Mouse (Mus musculus) midbrain, embryonic 10.5 days (tissue): Measurements from ENCODE around the gene Gm28308. TPM values are rescaled to one million over a fixed set of nuclear protein-coding genes. Genes with fewer than 3 reads are reported as not detected.

Experiments
- DNase-seq: peaks from one replicate; pipeline ENCODE4 v3.0.0-alpha.2; 2017; ENCODE audit warnings: low spot score
- H3K27ac ChIP-seq: fragments of 300-500 bp; sonication (generic); replicated peaks from 2 replicates; pipeline ENCODE4 v1.5.1; 2016; ENCODE audit warnings: mild to moderate bottlenecking
- H3K27me3 ChIP-seq: fragments of 300-500 bp; sonication (generic); 2 replicates; pipeline ENCODE4 v1.6.1; 2016; ENCODE audit warnings: low read depth, mild to moderate bottlenecking; ENCODE audit not compliant: poor library complexity, severe bottlenecking
- H3K36me3 ChIP-seq: fragments of 300-500 bp; sonication (generic); 2 replicates; pipeline ENCODE4 v1.6.1; 2016; ENCODE audit warnings: mild to moderate bottlenecking, moderate library complexity
- H3K4me1 ChIP-seq: fragments of 300-500 bp; sonication (generic); 2 replicates; pipeline ENCODE4 v1.6.1; 2016
- H3K4me3 ChIP-seq: fragments of 300-500 bp; sonication (generic); 2 replicates; pipeline ENCODE4 v1.5.1; 2016; ENCODE audit warnings: mild to moderate bottlenecking, moderate library complexity
- H3K9me3 ChIP-seq: fragments of 300-500 bp; sonication (generic); replicated peaks from 2 replicates; pipeline ENCODE4 v1.6.1; 2016; ENCODE audit warnings: mild to moderate bottlenecking
- WGBS: fragments of 180-500 bp; shearing (Covaris S2); methylation state at CpG from one replicate; pipeline ENCODE4 v1.1.7; 2016; 5-methylcytosine and 5-hydroxymethylcytosine counted together
- polyA plus RNA-seq: library from polyadenylated mRNA; unstranded; fragments of >200 nt; fragmentation: Nextera tagmentation; extraction: Ambion mirVana; gene quantifications from 2 replicates; pipeline ENCODE4 v1.2.1, GENCODE M21; 2016

The Gm28308 gene
- polyA plus RNA-seq, 1 experiment from 2014 or later: not detected

DNA sequence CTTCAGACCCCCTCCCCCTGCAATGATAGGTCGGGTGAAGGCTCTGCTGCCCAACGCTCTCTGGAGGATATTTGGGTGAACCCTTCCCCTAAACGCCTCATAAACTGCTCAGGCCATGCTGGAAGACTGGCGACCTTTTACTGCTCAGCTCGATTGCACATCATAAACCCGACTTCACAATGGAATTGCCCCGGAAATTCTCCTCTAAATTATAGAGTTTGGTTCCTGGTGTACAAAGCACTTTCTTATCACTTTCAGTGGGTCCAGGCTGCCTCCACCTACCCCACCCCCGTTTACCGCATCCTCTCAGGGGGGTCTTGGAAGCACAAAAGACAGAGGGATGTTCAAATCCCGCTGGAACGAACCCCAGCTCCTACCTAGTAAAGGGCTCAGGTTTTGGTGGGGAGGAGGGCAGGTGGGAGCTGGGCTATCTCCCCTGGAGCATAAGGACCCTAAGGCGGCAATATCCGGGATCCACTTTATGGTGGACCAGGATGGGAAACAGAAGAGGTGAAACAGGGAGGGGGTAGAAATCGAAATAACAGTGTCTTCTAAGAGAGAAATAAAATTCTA lies 5.6 kb upstream of the Gm28308 start:
- Histone ChIP-seq H3K9me3 (no peaks in the 10 kb centered on the region), H3K4me1 (peaks cover 23% of the 10 kb centered on the region), H3K4me3 (no peak overlapping the region), H3K27ac (no peak overlapping the region), H3K27me3 (peaks cover 100% of the 10 kb centered on the region), H3K36me3 (no peaks in the 10 kb centered on the region)
- DNase-seq: no peak
- WGBS: 11% methylated on average over 14 of the region's 14 CpGs

DNA sequence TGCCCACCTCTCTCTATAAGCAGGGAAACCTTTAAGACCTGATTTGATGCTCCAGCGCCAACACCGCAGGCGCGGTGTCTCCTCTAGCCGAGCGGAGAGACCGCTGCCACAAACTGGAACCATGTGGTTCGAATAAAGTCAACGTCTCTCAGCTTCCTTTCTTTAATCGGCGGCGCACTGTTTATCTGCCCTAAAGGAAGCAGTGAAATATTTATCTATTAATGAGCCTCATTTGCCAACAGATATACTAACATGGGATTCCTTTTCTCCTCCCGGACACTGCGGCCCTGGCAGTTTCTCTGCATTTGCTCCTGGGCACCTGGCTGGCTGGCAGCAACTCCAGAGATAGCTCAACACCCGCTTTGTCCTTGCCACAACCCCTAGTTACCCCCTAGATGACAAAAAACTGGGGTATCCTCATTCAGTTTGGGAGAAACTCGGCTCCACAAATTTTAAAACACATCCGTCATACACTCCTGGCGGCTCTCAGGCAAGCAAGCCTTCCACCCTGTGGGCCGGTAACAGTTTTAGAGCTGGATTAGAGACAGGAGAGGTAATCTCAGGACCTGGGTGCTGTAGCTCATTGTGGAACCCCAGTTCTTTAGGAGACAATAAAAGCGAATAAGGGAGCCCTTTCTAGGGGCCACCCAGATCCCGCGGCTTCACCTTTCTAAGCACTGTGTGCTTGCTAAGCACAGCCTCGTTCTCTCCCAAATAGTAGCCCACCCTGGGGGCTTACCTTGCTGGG lies 4.9 kb upstream of the Gm28308 start:
- DNase-seq: no peak

GRCm38 (mm10) chr6:52217459-52217768 lies 4.3 kb upstream of the Gm28308 start:
- peak; percentile 77 for DNase-seq
- Histone ChIP-seq H3K4me3 (peak overlapping the region; percentile 39), H3K9me3 (no peaks in the 10 kb centered on the region), H3K36me3 (no peaks in the 10 kb centered on the region), H3K4me1 (peaks cover 23% of the 10 kb centered on the region), H3K27ac (no peak overlapping the region), H3K27me3 (peaks cover 100% of the 10 kb centered on the region)
- 0% methylated on average over 25 of the region's 25 CpGs for WGBS

More for the DNA sequence above, 4.9 kb upstream of the Gm28308 start:
- no peaks in the 10 kb centered on the region for H3K9me3 ChIP-seq
- no peak overlapping the region for H3K4me3 ChIP-seq
- WGBS: 4% methylated on average over 23 of the region's 23 CpGs
- H3K27me3 ChIP-seq: peaks cover 100% of the 10 kb centered on the region
- H3K4me1 ChIP-seq: peaks cover 23% of the 10 kb centered on the region
- H3K27ac ChIP-seq: no peak overlapping the region
- H3K36me3 ChIP-seq: no peaks in the 10 kb centered on the region

DNA sequence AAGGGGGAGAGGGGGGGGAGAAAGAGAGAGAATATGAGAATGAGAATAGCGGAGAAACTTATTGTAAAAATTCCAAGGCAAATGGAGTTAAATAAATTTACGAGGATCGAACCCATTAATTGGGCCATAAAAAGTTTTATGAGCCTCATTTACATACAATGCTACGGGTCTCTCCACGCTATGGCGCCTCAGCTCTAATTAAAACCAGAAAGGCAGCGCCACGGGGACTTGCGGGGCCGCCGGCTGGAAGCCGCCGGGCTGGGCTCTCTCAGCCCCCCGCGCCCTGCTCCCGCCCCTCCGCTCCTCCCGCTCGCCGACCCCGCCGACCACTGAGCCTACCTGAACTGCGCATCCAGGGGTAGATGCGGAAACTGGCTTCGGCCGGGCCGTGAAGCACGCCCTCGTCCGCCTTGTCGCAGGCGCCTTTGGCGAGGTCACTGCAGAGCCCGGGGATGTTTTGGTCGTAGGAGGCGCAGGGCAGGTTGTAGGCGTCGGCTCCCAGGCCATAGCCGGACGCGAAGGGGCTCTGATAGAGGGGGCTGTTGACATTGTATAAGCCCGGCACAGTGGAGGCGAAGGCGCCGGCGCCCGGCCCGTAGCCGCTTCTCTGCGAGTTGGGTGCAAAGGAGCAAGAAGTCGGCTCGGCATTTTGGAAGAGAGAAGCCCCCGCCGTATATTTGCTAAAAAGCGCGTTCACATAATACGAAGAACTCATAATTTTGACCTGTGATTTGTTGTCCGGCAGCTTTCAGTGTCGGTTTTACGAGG lies 3.7 kb upstream of the Gm28308 start:
- Histone ChIP-seq H3K4me1 (peaks cover 21% of the 10 kb centered on the region), H3K4me3 (peak overlapping the region; percentile 39), H3K27me3 (peaks cover 100% of the 10 kb centered on the region), H3K36me3 (no peaks in the 10 kb centered on the region), H3K27ac (no peak overlapping the region), H3K9me3 (no peaks in the 10 kb centered on the region)
- 4% methylated on average over 60 of the region's 60 CpGs for WGBS
- DNase-seq: no peak

DNA sequence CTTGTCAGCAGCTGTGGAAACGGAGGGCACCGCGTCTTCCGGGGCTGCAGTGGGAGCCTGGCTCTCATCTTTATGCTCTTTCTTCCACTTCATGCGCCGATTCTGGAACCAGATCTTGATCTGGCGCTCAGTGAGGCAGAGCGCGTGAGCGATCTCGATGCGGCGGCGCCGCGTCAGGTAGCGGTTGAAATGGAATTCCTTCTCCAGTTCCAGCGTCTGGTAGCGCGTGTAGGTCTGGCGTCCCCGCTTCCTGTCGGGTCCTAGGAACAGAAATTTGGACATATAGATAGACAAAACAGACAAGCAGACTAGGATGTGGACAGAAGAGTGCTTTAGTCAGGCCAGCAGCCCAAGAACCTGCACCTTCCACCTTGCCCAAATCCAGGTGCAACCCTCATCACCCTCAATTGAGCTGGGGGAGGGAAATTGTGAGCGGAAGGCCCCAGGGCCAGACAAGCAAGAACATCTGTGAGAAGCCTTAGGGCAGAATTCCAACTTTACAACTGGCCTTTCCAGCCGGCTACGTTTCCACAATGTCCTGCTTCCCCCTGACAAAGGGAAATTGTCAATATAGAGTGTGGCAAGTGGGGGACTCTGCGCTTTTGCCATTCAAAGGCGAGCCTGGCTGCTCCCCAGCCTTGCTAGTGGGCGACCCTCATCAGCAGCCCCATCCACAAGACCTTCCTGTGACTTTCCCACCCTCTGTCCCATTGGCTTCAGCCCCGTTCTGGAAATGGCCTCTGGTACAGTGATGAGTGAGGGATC lies 2.8 kb upstream of the Gm28308 start:
- WGBS: 2% methylated on average over 30 of the region's 30 CpGs
- no peaks in the 10 kb centered on the region for H3K9me3 ChIP-seq

DNA sequence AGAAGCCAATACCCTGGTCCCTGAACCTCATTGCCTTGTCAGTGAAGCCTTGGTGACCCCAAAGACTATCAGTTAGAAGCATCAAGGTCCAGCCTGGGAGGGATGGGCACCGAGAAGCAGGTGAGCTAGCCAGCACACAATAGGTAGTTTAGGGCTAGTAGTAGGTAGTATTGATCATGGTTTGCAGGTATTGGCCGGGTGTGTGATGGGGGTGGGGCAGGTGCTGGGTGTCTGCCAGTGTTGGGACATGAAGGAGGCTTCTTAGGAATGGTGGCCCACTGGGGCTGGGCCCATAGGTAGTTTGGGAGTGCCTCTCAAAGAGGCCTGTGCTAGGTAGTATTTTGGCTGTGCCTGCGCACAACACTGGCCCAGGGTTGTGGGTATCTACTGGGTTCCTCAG lies 1.9 kb upstream of the Gm28308 start:
- Histone ChIP-seq H3K27ac (no peak overlapping the region), H3K4me3 (no peak overlapping the region), H3K27me3 (peaks cover 100% of the 10 kb centered on the region), H3K9me3 (no peaks in the 10 kb centered on the region), H3K36me3 (no peaks in the 10 kb centered on the region), H3K4me1 (peaks cover 17% of the 10 kb centered on the region)
- 7% methylated on average over 3 of the region's 3 CpGs for WGBS
- no peak for DNase-seq

More for the DNA sequence above, 2.8 kb upstream of the Gm28308 start:
- Histone ChIP-seq H3K4me1 (peaks cover 17% of the 10 kb centered on the region), H3K4me3 (no peak overlapping the region), H3K36me3 (no peaks in the 10 kb centered on the region), H3K27me3 (peaks cover 100% of the 10 kb centered on the region), H3K27ac (no peak overlapping the region)
- no peak for DNase-seq

- DNase-seq: no peak
- Histone ChIP-seq H3K4me1 (peaks cover 17% of the 10 kb centered on the region), H3K9me3 (no peaks in the 10 kb centered on the region), H3K27ac (no peak overlapping the region), H3K36me3 (no peaks in the 10 kb centered on the region), H3K27me3 (peaks cover 100% of the 10 kb centered on the region), H3K4me3 (no peak overlapping the region)
- 14% methylated on average over 5 of the region's 5 CpGs for WGBS
Observed at GRCm38 (mm10) chr6:52214271-52214670, 1.1 kb upstream of the Gm28308 start.

DNA sequence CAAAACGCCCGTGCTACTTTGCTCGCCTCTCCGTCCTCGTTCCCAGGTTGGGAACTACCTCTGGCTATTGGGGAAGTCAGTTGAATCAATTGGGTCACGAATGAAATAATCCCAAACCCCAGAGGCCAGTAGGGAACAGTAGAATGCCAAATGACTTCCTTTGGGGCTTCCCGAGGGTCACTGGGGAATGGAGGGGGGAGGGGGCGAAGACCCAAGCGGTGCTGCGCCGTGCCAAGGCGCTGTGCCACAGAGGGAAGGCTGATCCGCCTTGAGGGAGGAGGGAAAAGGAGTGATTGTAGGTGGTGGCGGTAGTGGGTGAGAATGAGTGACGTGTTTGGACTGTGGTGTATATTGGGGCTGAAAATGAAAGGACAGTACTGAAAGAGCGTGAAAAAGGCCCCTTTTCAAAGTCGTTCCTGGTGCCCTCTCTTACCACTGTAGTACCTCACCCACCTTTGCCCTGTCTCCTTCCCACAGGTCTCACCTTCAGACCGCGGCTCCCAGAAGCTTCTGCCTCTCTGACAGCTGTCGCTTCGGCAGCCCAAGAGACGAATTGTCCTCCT lies 502 bp downstream of the Gm28308 start:
- H3K36me3 ChIP-seq: no peaks in the 10 kb centered on the region
- no peaks in the 10 kb centered on the region for H3K9me3 ChIP-seq
- no peak overlapping the region for H3K27ac ChIP-seq
- H3K27me3 ChIP-seq: peaks cover 100% of the 10 kb centered on the region
- peaks cover 20% of the 10 kb centered on the region for H3K4me1 ChIP-seq
- no peak for DNase-seq
- H3K4me3 ChIP-seq: no peak overlapping the region
- WGBS: 2% methylated on average over 22 of the region's 22 CpGs

GRCm38 (mm10) chr6:52211961-52212360 lies 1.2 kb downstream of the Gm28308 start:
- peaks cover 100% of the 10 kb centered on the region for H3K27me3 ChIP-seq
- DNase-seq: no peak
- peaks cover 13% of the 10 kb centered on the region for H3K4me1 ChIP-seq
- 4% methylated on average over 13 of the region's 13 CpGs for WGBS
- no peak overlapping the region for H3K27ac ChIP-seq
- no peaks in the 10 kb centered on the region for H3K36me3 ChIP-seq
- H3K9me3 ChIP-seq: no peaks in the 10 kb centered on the region
- H3K4me3 ChIP-seq: 0 out of 2 replicates have a peak overlapping the region, but pooled peaks have one; percentile 0

DNA sequence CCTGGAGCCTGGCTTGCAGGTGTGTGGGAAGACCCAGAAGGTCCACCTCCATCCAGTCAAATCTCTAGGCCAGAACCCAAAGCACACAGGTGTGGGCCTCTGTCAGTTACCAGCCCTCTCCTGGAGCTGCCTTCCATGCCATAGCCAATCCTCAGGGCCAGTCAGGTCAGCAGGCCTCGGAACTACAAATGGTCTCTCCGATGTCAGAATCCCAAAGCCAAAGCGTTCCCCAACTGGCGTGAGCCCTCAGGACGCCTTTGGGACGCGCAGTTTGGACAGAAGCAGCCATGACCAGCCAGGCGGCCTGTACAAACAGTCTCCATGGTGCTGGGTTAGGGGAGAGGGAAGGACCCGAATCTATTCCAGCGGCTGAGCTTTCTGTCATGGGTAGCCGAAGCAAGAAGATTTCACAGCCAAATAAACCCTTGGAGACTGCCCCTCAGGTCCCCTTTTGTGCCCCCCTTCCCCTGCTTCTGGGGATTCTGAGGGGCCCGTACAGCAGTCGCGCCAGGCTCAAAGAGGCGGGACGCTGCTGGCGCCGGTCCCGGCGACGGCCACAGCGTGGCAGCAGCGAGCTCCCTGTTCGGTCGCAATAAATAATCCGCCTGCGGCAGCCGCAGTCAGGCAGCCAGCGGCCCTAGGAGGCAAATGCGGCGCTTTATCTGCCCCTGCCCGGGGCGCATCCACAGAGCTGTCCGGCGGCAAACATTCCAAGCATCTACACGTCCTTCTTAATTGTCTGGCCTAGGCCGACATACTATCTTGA lies 1.8 kb downstream of the Gm28308 start:
- under 1% methylated on average over 37 of the region's 37 CpGs for WGBS
- no peaks in the 10 kb centered on the region for H3K9me3 ChIP-seq
- no peaks in the 10 kb centered on the region for H3K36me3 ChIP-seq
- peaks cover 9% of the 10 kb centered on the region; the same call in 1 of the 2 replicates for H3K4me1 ChIP-seq
- 0 out of 2 replicates have a peak overlapping the region, but pooled peaks have one; percentile 0 for H3K4me3 ChIP-seq
- DNase-seq: peak; percentile 84
- no peak overlapping the region for H3K27ac ChIP-seq
- H3K27me3 ChIP-seq: peaks cover 100% of the 10 kb centered on the region

DNA sequence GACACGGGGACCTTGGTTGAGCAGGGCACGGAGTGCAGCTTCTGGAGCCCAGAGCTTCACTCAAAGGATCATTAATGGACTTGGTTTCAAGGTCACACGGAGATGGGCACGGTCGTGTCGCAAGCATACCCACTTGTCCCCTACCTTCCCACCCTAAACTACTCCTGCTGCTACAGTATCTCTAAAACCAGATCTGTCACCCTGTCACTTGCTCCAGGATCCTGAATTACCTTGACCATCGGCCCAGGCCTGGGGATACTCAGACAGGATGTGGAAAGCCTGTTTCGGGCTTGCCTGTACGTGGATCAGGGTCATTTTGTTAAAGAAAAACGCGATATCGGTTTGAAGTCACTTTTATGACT lies 3.5 kb downstream of the Gm28308 start:
- Histone ChIP-seq H3K27me3 (peaks cover 100% of the 10 kb centered on the region), H3K27ac (no peak overlapping the region), H3K36me3 (no peaks in the 10 kb centered on the region), H3K4me1 (peaks cover 9% of the 10 kb centered on the region; the same call in 1 of the 2 replicates), H3K9me3 (no peaks in the 10 kb centered on the region), H3K4me3 (no peak overlapping the region)
- no peak for DNase-seq
- 7% methylated on average over 12 of the region's 12 CpGs for WGBS
